Mouse (Mus musculus) adrenal gland, adult 18-20 months (tissue): Measurements from ENCODE around the gene Pmm2. TPM values are rescaled to one million over a fixed set of nuclear protein-coding genes. Genes with fewer than 3 reads are reported as not detected.

Experiments
- DNase-seq, 2 experiments: peaks; one replicate each; pipeline ENCODE4 v3.0.0; 2021 to 2022; ENCODE audit warnings: low spot score in 2 of 2
- total RNA-seq, 2 experiments: library from RNA; stranded (reverse); gene quantifications; 1 replicate in 1 of 2; 2 replicates in 1 of 2; pipeline ENCODE4 v1.2.3; 2021

Gene Pmm2
- total RNA-seq, 2 experiments from 2014 or later = 57.0 to 57.3 TPM

- DNase-seq = no peak
These were observed 18.1 kb downstream of the Pmm2 start for GRCm38 (mm10) chr16:8655599-8655998.

GRCm38 (mm10) chr16:8656256-8656655, 18.8 kb downstream of the Pmm2 start:
- DNase-seq = no peak

- no peak for DNase-seq
These were observed 20.9 kb downstream of the Pmm2 start for GRCm38 (mm10) chr16:8658349-8658748.

- DNase-seq = no peak
These were observed 21.3 kb downstream of the Pmm2 start for GRCm38 (mm10) chr16:8658764-8659163.

- no peak for DNase-seq
These were observed 25.5 kb downstream of the Pmm2 start for GRCm38 (mm10) chr16:8663022-8663421.

- no peak for DNase-seq
These were observed 26.4 kb downstream of the Pmm2 start for GRCm38 (mm10) chr16:8663606-8664539.

GRCm38 (mm10) chr16:8665367-8665766, 27.9 kb downstream of the Pmm2 start:
- DNase-seq = no peak

GRCm38 (mm10) chr16:8666452-8666851, 29.0 kb downstream of the Pmm2 start:
- DNase-seq = peak; percentile 38 to 42

- no peak for DNase-seq
These were observed 29.8 kb downstream of the Pmm2 start for GRCm38 (mm10) chr16:8667261-8667660.

GRCm38 (mm10) chr16:8667814-8668213, 30.3 kb downstream of the Pmm2 start:
- no peak for DNase-seq

- DNase-seq = no peak
These were observed 30.9 kb downstream of the Pmm2 start for GRCm38 (mm10) chr16:8668386-8668785.

- no peak for DNase-seq
These were observed 32.0 kb downstream of the Pmm2 start for GRCm38 (mm10) chr16:8669432-8669831.

- DNase-seq = no peak
These were observed 32.9 kb downstream of the Pmm2 start for GRCm38 (mm10) chr16:8670041-8671035.

GRCm38 (mm10) chr16:8671551-8672349, 34.3 kb downstream of the Pmm2 start, which contains the start of gene Carhsp1:
Carhsp1 (minus strand) TSS chr16:8672155.
- DNase-seq = peak; percentile 93 to 94

GRCm38 (mm10) chr16:8672350-8672687, 34.8 kb downstream of the Pmm2 start:
- DNase-seq = no peak

- DNase-seq = no peak
These were observed 35.3 kb downstream of the Pmm2 start for GRCm38 (mm10) chr16:8672811-8673210.

GRCm38 (mm10) chr16:8673343-8673742, 35.9 kb downstream of the Pmm2 start:
- DNase-seq = no peak

GRCm38 (mm10) chr16:8674165-8674564, 36.7 kb downstream of the Pmm2 start:
- peak; percentile 42 to 56 for DNase-seq

GRCm38 (mm10) chr16:8675559-8675958, 38.1 kb downstream of the Pmm2 start:
- no peak for DNase-seq

- no peak for DNase-seq
These were observed 38.8 kb downstream of the Pmm2 start for GRCm38 (mm10) chr16:8676228-8676627.

GRCm38 (mm10) chr16:8676800-8677199, 39.3 kb downstream of the Pmm2 start:
- DNase-seq = peak; percentile 45 to 58
